Mouse (Mus musculus): ENCODE measurements around the gene Rhbdf1. TPM values are rescaled to one million over a fixed set of nuclear protein-coding genes. Genes with fewer than 3 reads are reported as not detected.

Gene Rhbdf1
- polyA plus RNA-seq, 1 experiment: 16.1 TPM

GRCm38 (mm10) chr11:32256566-32256965 is 34.5 kb upstream of the Rhbdf1 start:
- H3K4me1 ChIP-seq: peaks cover 57% of the 10 kb centered on the region
- H3K36me3 ChIP-seq (replicated peaks; ENCODE audit: low read length): peaks cover 90% of the 10 kb centered on the region
- peaks cover 45% of the 10 kb centered on the region for H3K27me3 ChIP-seq (replicated peaks)
- no peak for TF ChIP-seq GATA1 (IDR thresholded peaks at IDR 0.05; ENCODE audit: borderline replicate concordance, low read length)
- TF ChIP-seq FLI1 (IDR thresholded peaks at IDR 0.05; ENCODE audit: low read length): no peak
- H3K4me3 ChIP-seq (replicated peaks): no peak overlapping the region
- no peaks in the 10 kb centered on the region for H3K9me3 ChIP-seq

DNA sequence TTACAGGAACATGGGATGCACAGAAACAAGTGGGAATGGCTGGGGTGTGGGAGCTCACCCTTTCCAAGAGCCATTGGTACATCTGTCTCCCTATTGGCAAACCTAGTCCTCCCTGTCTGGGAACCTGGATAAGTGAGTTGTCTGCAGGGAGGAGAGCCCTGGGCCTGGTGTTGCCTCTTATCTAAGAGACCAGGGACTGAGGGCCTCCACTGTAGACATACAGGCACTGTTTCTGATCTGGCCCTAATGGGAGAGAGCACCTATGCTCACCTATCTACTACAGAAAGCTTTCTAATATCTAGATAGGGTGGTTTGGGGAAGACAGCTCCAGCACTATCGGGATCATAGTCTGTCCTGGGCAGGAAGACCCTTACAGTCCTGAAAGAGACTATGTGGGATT is 34.0 kb upstream of the Rhbdf1 start:
- no peak for TF ChIP-seq GATA1 (IDR thresholded peaks at IDR 0.05; ENCODE audit: borderline replicate concordance, low read length)
- TF ChIP-seq FLI1 (IDR thresholded peaks at IDR 0.05; ENCODE audit: low read length): no peak
- peaks cover 60% of the 10 kb centered on the region for H3K4me1 ChIP-seq
- peaks cover 91% of the 10 kb centered on the region for H3K36me3 ChIP-seq (replicated peaks; ENCODE audit: low read length)

DNA sequence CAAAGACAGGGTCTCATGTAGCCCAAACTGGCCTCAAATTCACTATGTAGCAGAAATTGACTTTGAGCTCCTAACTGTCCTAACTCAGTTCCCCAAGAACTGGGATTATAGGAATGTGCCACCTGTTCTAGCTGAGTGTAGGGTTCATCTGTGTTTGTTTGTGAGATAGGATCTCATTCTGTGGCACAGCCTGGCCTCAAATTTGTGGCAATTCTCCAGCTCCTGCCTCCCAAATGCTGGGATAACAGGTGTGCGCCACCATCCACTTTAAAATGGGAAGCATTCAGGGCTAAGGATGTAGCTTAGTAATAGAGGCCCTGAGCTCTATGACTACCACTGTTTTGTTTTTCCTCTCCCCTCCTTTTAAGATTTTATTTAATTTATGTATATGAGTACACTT is 31.0 kb upstream of the Rhbdf1 start:
- peaks cover 83% of the 10 kb centered on the region for H3K4me1 ChIP-seq

More for the DNA sequence above, 34.0 kb upstream of the Rhbdf1 start:
- H3K27me3 ChIP-seq (replicated peaks): peaks cover 43% of the 10 kb centered on the region
- H3K9me3 ChIP-seq: no peaks in the 10 kb centered on the region
- no peak overlapping the region for H3K4me3 ChIP-seq (replicated peaks)

DNA sequence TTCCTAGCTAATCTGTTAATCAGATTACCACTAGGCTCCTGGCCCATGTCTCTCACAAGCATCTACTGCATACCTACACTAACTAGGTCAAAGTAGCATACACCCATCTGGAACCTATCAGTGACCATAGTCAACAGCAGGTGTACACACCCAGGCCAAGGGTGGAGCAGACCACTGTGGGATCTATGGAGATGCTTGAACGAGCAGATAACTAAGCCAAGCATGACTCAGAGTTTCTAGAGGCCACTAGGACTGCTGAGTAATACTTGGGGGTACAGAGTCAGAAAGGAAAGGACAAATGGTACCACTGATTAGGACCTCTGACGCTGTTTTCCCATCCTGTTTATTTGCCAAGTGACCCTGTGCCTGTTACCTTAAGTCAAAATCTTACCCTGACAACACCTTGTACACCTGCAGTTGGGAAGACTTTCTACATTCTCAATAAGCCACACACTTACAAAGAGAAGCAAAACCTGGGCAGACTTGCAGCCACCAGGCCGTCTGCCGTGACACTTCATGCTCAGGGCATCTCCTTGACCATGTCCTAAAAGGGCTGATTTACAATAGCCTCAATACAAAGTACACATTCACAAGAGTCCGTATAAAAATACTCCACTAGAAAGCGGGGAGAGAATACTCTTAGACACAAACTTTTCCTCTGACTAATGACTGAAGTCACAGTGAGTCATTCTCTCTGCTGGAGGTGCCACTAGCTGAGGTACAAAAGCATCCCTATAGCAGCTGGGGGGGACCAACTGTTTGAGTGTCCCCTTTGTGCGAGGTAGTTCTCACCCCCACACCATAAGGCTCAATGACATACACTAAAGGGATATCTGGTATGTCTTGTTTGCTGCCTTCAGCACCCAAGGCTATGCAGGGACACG is 29.0 kb upstream of the Rhbdf1 start:
- H3K27me3 ChIP-seq (replicated peaks): peaks cover 14% of the 10 kb centered on the region
- H3K4me3 ChIP-seq (replicated peaks): peak overlapping the region; percentile 31
- peaks cover 95% of the 10 kb centered on the region for H3K4me1 ChIP-seq
- H3K36me3 ChIP-seq (replicated peaks; ENCODE audit: low read length): peaks cover 98% of the 10 kb centered on the region
- TF ChIP-seq FLI1 (IDR thresholded peaks at IDR 0.05; ENCODE audit: low read length): no peak
- no peak for TF ChIP-seq GATA1 (IDR thresholded peaks at IDR 0.05; ENCODE audit: borderline replicate concordance, low read length)
- H3K9me3 ChIP-seq: no peaks in the 10 kb centered on the region

More for the DNA sequence above, 31.0 kb upstream of the Rhbdf1 start:
- Histone ChIP-seq H3K9me3 (no peaks in the 10 kb centered on the region), H3K36me3 (replicated peaks; ENCODE audit: low read length) (peaks cover 94% of the 10 kb centered on the region), H3K4me3 (replicated peaks) (no peak overlapping the region), H3K27me3 (replicated peaks) (peaks cover 23% of the 10 kb centered on the region)
- TF ChIP-seq GATA1 (IDR thresholded peaks at IDR 0.05; ENCODE audit: borderline replicate concordance, low read length): no peak
- TF ChIP-seq FLI1 (IDR thresholded peaks at IDR 0.05; ENCODE audit: low read length): no peak

DNA sequence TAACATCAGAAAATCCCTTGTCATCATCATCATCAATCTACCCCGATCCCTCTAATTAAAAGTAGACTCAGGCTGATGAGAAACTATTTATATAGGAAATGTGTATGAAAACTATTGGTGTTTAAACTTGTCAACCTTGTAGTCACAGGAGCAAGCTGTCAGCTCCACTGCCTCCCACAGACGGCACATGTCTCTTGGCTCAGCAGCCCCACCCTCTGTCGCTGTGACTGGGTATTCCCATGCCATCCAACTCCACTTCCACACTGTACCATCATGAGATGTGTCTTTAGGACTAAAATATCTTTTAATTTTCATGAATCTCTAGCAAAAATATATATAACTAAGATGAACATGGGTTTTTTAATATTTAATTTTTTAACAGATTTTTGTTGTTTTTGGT is 26.2 kb upstream of the Rhbdf1 start:
- TF ChIP-seq GATA1 (IDR thresholded peaks at IDR 0.05; ENCODE audit: borderline replicate concordance, low read length): no peak
- no peak for TF ChIP-seq FLI1 (IDR thresholded peaks at IDR 0.05; ENCODE audit: low read length)
- Histone ChIP-seq H3K4me1 (peaks cover 94% of the 10 kb centered on the region), H3K27me3 (replicated peaks) (peaks cover 2% of the 10 kb centered on the region)

GRCm38 (mm10) chr11:32247068-32247467 is 25.0 kb upstream of the Rhbdf1 start:
- Histone ChIP-seq H3K9me3 (no peaks in the 10 kb centered on the region), H3K4me3 (replicated peaks) (no peak overlapping the region), H3K36me3 (replicated peaks; ENCODE audit: low read length) (peaks cover 92% of the 10 kb centered on the region), H3K4me1 (peaks cover 96% of the 10 kb centered on the region), H3K27me3 (replicated peaks) (peaks cover 2% of the 10 kb centered on the region)
- TF ChIP-seq FLI1 (IDR thresholded peaks at IDR 0.05; ENCODE audit: low read length) (no peak), GATA1 (IDR thresholded peaks at IDR 0.05; ENCODE audit: borderline replicate concordance, low read length) (no peak)

More for the DNA sequence above, 26.2 kb upstream of the Rhbdf1 start:
- no peaks in the 10 kb centered on the region for H3K9me3 ChIP-seq
- H3K4me3 ChIP-seq (replicated peaks): no peak overlapping the region
- peaks cover 92% of the 10 kb centered on the region for H3K36me3 ChIP-seq (replicated peaks; ENCODE audit: low read length)

- peaks cover 87% of the 10 kb centered on the region for H3K4me1 ChIP-seq
- peak overlapping the region; percentile 60 for H3K4me3 ChIP-seq (replicated peaks)
- peaks cover 92% of the 10 kb centered on the region for H3K36me3 ChIP-seq (replicated peaks; ENCODE audit: low read length)
- TF ChIP-seq GATA1 (IDR thresholded peaks at IDR 0.05; ENCODE audit: borderline replicate concordance, low read length): peak; percentile 82
- no peak for TF ChIP-seq FLI1 (IDR thresholded peaks at IDR 0.05; ENCODE audit: low read length)
- peaks cover 2% of the 10 kb centered on the region for H3K27me3 ChIP-seq (replicated peaks)
- H3K9me3 ChIP-seq: no peaks in the 10 kb centered on the region
These were observed 23.5 kb upstream of the Rhbdf1 start for GRCm38 (mm10) chr11:32245614-32246013.

- Histone ChIP-seq H3K36me3 (replicated peaks; ENCODE audit: low read length) (peaks cover 91% of the 10 kb centered on the region), H3K4me1 (peaks cover 79% of the 10 kb centered on the region), H3K4me3 (replicated peaks) (no peak overlapping the region), H3K27me3 (replicated peaks) (no peaks in the 10 kb centered on the region), H3K9me3 (no peaks in the 10 kb centered on the region)
- TF ChIP-seq GATA1 (IDR thresholded peaks at IDR 0.05; ENCODE audit: borderline replicate concordance, low read length): no peak
- no peak for TF ChIP-seq FLI1 (IDR thresholded peaks at IDR 0.05; ENCODE audit: low read length)
These were observed 22.5 kb upstream of the Rhbdf1 start for GRCm38 (mm10) chr11:32244617-32245016.

- H3K4me1 ChIP-seq: peaks cover 77% of the 10 kb centered on the region
- peak overlapping the region; percentile 31 for H3K4me3 ChIP-seq (replicated peaks)
These were observed 22.0 kb upstream of the Rhbdf1 start for GRCm38 (mm10) chr11:32244064-32244463.

More at GRCm38 (mm10) chr11:32244064-32244463, 22.0 kb upstream of the Rhbdf1 start:
- Histone ChIP-seq H3K9me3 (no peaks in the 10 kb centered on the region), H3K36me3 (replicated peaks; ENCODE audit: low read length) (peaks cover 90% of the 10 kb centered on the region), H3K27me3 (replicated peaks) (no peaks in the 10 kb centered on the region)
- no peak for TF ChIP-seq GATA1 (IDR thresholded peaks at IDR 0.05; ENCODE audit: borderline replicate concordance, low read length)
- no peak for TF ChIP-seq FLI1 (IDR thresholded peaks at IDR 0.05; ENCODE audit: low read length)
